Mouse (Mus musculus) lung, embryonic 16.5 days (tissue): ENCODE measurements at regions not wholly inside any gene's neighbourhood (a gene's known extent, or its start where the extent isn't known, plus 50 kb on each side); places are given as distances from the start of the nearest gene placed in this dataset.

Experiments
- ATAC-seq: fragments of 200-750 bp; cut with Nextera tagmentation; 2 replicates; pipeline ENCODE4 v1.8.0; 2017; ENCODE audit warnings: low read depth, mild to moderate bottlenecking, moderate library complexity
- H3K27ac ChIP-seq: fragments of 300-500 bp; sonication (generic); 2 replicates; pipeline ENCODE4 v1.5.1; 2014; ENCODE audit warnings: mild to moderate bottlenecking, control low read depth, low read length
- H3K27me3 ChIP-seq: fragments of 300-500 bp; sonication (generic); 2 replicates; pipeline ENCODE4 v1.6.1; 2014; ENCODE audit warnings: low read depth, low read length, mixed read lengths; ENCODE audit not compliant: control insufficient read depth, insufficient read depth
- H3K36me3 ChIP-seq: fragments of 300-500 bp; sonication (generic); 2 replicates; pipeline ENCODE4 v1.6.1; 2014; ENCODE audit warnings: low read length; ENCODE audit not compliant: control insufficient read depth, insufficient read depth
- H3K4me1 ChIP-seq: fragments of 300-500 bp; sonication (generic); replicated peaks from 2 replicates; pipeline ENCODE4 v1.6.1; 2014; ENCODE audit warnings: low read length, mixed read lengths; ENCODE audit not compliant: control insufficient read depth, insufficient read depth
- H3K4me2 ChIP-seq: fragments of 300-500 bp; sonication (generic); 2 replicates; pipeline ENCODE4 v1.6.1; 2014; ENCODE audit warnings: low read depth, low read length, control low read depth
- H3K4me3 ChIP-seq: fragments of 300-500 bp; sonication (generic); 2 replicates; pipeline ENCODE4 v1.5.1; 2014; ENCODE audit warnings: mild to moderate bottlenecking, low read length, control low read depth
- H3K9ac ChIP-seq: fragments of 300-500 bp; sonication (generic); 2 replicates; pipeline ENCODE4 v1.6.1; 2014; ENCODE audit warnings: low read length, control low read depth
- H3K9me3 ChIP-seq: fragments of 300-500 bp; sonication (generic); 2 replicates; pipeline ENCODE4 v1.6.1; 2016; ENCODE audit warnings: low read length; ENCODE audit not compliant: control insufficient read depth
- WGBS: fragments of 180-500 bp; shearing (Covaris S2); extraction: QIAGEN DNeasy Blood & Tissue Kit; methylation state at CpG from one replicate; pipeline ENCODE4 v1.1.7; 2014; 5-methylcytosine and 5-hydroxymethylcytosine counted together

- Histone ChIP-seq H3K27me3 (no peaks in the 10 kb centered on the region), H3K9me3 (no peaks in the 10 kb centered on the region), H3K9ac (no peak overlapping the region), H3K4me3 (no peak overlapping the region), H3K4me2 (no peak overlapping the region), H3K4me1 (peaks cover 3% of the 10 kb centered on the region; the same call in 1 of the 2 replicates), H3K36me3 (no peaks in the 10 kb centered on the region), H3K27ac (no peak overlapping the region)
- WGBS, result 50% methylated on average over 8 of the region's 8 CpGs
- ATAC-seq, result no peak
These were observed 54.6 kb upstream of the Chd1 start for GRCm38 (mm10) chr17:15650089-15650742.

DNA sequence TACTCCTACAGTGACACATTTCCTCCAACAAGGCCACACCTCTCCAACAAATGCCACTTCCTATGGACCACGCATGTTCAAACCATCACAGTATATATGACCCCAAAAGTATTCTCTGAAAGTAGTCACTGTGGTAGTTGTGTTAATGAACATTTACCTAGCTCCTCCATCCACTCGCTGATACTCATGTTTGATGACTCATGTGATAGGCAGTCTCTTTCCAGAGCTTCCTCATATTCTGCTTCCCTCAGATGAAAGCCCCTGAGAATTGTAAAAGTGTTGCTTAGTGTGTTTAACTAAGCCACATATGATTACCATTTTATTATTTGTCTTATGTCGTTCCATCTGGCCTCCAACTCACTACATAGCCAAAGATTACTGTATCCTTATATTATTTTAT lies 52.9 kb upstream of the Chd1 start:
- Histone ChIP-seq H3K9ac (no peak overlapping the region), H3K4me1 (peaks cover 2% of the 10 kb centered on the region; the same call in 1 of the 2 replicates), H3K4me2 (no peak overlapping the region), H3K36me3 (no peaks in the 10 kb centered on the region), H3K4me3 (no peak overlapping the region), H3K9me3 (no peaks in the 10 kb centered on the region), H3K27me3 (no peaks in the 10 kb centered on the region), H3K27ac (no peak overlapping the region)
- 75% methylated on average over 3 of the region's 3 CpGs for WGBS
- ATAC-seq, result no peak
